Mouse (Mus musculus) heart, postnatal 0 days (tissue): ENCODE data around the gene Meiob. TPM values are rescaled to one million over a fixed set of nuclear protein-coding genes. Genes with fewer than 3 reads are reported as not detected.

ENCODE experiments used
- ATAC-seq: fragments of 200-750 bp; cut with Nextera tagmentation; 2 replicates; pipeline ENCODE4 v1.8.0; 2017; ENCODE audit warnings: low read depth, moderate number of reproducible peaks, moderate library complexity; ENCODE audit not compliant: insufficient read depth
- DNase-seq: peaks from one replicate; pipeline ENCODE4 v3.0.0-alpha.2; 2016; ENCODE audit warnings: low spot score
- H3K27ac ChIP-seq: fragments of 300-500 bp; sonication (generic); 2 replicates; pipeline ENCODE4 v1.5.1; 2014; ENCODE audit warnings: low read depth, mild to moderate bottlenecking
- H3K27me3 ChIP-seq: fragments of 300-500 bp; sonication (generic); 2 replicates; pipeline ENCODE4 v1.6.1; 2014; ENCODE audit warnings: low read length, mixed read lengths; ENCODE audit not compliant: control insufficient read depth, insufficient read depth
- H3K36me3 ChIP-seq: fragments of 300-500 bp; sonication (generic); replicated peaks from 2 replicates; pipeline ENCODE4 v1.6.1; 2014; ENCODE audit warnings: low read length, mixed read lengths; ENCODE audit not compliant: control insufficient read depth, insufficient read depth
- H3K4me1 ChIP-seq: fragments of 300-500 bp; sonication (generic); 2 replicates; pipeline ENCODE4 v1.6.1; 2014; ENCODE audit warnings: antibody characterized with exemption; ENCODE audit not compliant: control insufficient read depth, insufficient read depth
- H3K4me2 ChIP-seq: fragments of 300-500 bp; sonication (generic); 2 replicates; pipeline ENCODE4 v1.6.1; 2014; ENCODE audit warnings: low read depth, mild to moderate bottlenecking, low read length, moderate library complexity
- H3K4me3 ChIP-seq: fragments of 300-500 bp; sonication (generic); 2 replicates; pipeline ENCODE4 v1.5.1; 2014; ENCODE audit warnings: low read depth, low read length
- H3K9ac ChIP-seq: fragments of 300-500 bp; sonication (generic); replicated peaks from 2 replicates; pipeline ENCODE4 v1.6.1; 2014; ENCODE audit warnings: low read depth, low read length, mixed read lengths
- H3K9me3 ChIP-seq: fragments of 300-500 bp; sonication (generic); replicated peaks from 2 replicates; pipeline ENCODE4 v1.6.1; 2016; ENCODE audit warnings: low read length; ENCODE audit not compliant: control insufficient read depth
- CTCF ChIP-seq: IDR thresholded peaks from 2 replicates; pipeline ENCODE4 v1.5.1; 2016; ENCODE audit warnings: antibody characterized with exemption, control low read depth, low read depth
- EP300 ChIP-seq: IDR thresholded peaks from 2 replicates; pipeline ENCODE4 v1.6.1; 2016; ENCODE audit warnings: antibody characterized with exemption, low read depth
- WGBS: fragments of 180-500 bp; shearing (Covaris S2); extraction: QIAGEN DNeasy Blood & Tissue Kit; methylation state at CpG from one replicate; pipeline ENCODE4 v1.1.7; 2014; 5-methylcytosine and 5-hydroxymethylcytosine counted together
- polyA plus RNA-seq: library from polyadenylated mRNA; unstranded; fragments of >200 nt; fragmentation: Nextera tagmentation; extraction: Ambion mirVana; gene quantifications from 2 replicates; pipeline ENCODE4 v1.2.1, GENCODE M21; 2015
- total RNA-seq: library from RNA; depleted of rRNA; stranded (reverse); fragments of >200 nt; gene quantifications from 2 replicates; pipeline ENCODE4 v1.2.3, GENCODE M21; 2014; ENCODE audit warnings: low replicate concordance

Meiob gene
- total and polyA plus RNA-seq, 2 experiments from 2014 or later = not detected

DNA sequence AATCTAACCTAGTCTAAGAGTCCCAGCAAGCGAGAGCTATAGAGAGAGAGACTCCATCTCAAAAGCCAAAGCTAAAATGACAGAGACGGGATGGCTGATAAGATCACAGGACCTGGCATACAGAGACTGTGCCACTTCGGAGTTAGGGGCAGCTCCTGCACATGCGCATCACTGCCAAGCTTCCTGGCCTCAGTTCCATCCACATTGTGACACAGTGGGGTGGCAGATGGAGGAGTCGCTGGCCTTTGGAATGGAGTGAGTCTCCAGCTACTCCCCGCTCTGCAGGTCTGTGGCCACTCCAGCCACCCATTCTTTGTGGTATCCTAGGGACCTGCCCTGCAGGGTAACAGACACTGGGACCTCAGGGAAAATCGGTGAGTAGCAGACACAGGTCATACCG, 61.7 kb downstream of the Meiob start, which contains the start of gene Igfals:
TSS of gene Igfals (plus strand) at position 222 of the 400 bp plus-strand sequence.
- peaks cover 32% of the 10 kb centered on the region for H3K36me3 ChIP-seq
- DNase-seq (no peak), ATAC-seq (no peak)
- WGBS = 85% methylated on average over 8 of the region's 8 CpGs
- no peak within 1 kb of the TSS for H3K4me2 ChIP-seq
- no peak within 1 kb of the TSS for H3K4me3 ChIP-seq
- no peak for TF ChIP-seq CTCF
- no peak for TF ChIP-seq EP300
- H3K27ac ChIP-seq = no peak within 1 kb of the TSS
- H3K4me1 ChIP-seq = no peaks in the 10 kb centered on the region
- H3K27me3 ChIP-seq = no peaks in the 10 kb centered on the region
- no peak within 1 kb of the TSS for H3K9ac ChIP-seq
- no peaks in the 10 kb centered on the region for H3K9me3 ChIP-seq

DNA sequence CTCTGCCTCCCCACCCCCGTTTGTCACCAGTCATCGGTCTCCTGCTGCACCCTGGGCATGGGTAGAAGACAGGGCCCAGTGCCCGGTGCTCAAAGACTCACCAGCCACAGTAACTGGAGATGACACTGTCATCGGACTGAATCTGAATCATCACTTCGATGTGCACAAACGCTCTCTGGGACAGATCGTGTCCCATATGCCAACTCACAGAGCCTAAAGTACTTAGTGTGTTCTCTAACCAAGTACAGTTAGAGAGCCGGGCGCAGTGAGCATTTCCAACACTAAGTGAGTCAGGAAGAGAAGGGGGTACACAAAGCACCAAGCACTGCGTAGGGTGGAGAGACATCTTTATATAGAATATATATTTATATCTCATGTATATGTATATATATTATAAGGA, 63.8 kb downstream of the Meiob start:
- no peak overlapping the region for H3K9ac ChIP-seq
- WGBS = 86% methylated on average over 10 of the region's 10 CpGs
- no peak overlapping the region for H3K27ac ChIP-seq
- no peak for DNase-seq
- no peaks in the 10 kb centered on the region for H3K4me1 ChIP-seq
- no peaks in the 10 kb centered on the region for H3K27me3 ChIP-seq
- peaks cover 10% of the 10 kb centered on the region for H3K36me3 ChIP-seq
- no peak for TF ChIP-seq CTCF
- no peak for ATAC-seq
- no peak overlapping the region for H3K4me3 ChIP-seq
- no peaks in the 10 kb centered on the region for H3K9me3 ChIP-seq
- H3K4me2 ChIP-seq = no peak overlapping the region

DNA sequence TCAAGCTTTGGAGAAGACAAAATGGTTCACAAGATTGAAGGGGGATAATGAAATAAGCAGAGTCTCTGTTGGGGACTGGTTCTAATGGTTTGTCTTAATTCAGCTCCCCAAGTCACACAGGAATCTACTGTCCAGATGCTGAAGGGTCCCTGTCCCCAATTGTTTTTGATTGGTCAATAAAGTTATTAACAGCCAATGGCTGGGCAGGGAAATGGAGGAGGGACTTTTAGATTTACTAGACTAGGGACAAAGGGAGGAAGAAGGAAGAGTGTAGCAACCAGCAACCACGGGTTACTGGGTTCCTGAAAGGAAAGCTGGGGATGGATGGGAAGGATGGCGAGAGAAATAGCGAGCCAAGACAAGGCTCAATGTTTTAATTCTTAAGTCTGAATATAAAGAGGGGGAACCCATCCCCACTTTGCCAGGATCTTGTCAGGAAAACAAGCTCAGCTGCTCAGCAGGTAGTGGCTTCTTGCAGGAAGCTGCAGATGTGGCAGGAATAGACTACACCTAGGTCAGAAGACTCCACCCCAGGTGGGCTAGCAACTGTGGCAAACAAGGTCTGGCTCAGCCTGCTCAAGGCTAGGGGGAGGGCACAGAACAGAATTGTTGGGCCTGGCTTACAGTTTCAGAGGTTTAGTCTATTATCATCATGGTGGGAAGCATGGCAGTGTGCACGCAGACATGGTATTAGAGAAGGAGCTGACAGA, 69.8 kb downstream of the Meiob start:
- H3K4me1 ChIP-seq = no peaks in the 10 kb centered on the region
- H3K27me3 ChIP-seq = no peaks in the 10 kb centered on the region
- TF ChIP-seq EP300 = no peak
- no peak for TF ChIP-seq CTCF
- ATAC-seq (no peak), DNase-seq (no peak)
- H3K9ac ChIP-seq = no peak overlapping the region
- no peaks in the 10 kb centered on the region for H3K36me3 ChIP-seq
- no peak overlapping the region for H3K4me3 ChIP-seq
- H3K27ac ChIP-seq = no peak overlapping the region
- H3K4me2 ChIP-seq = no peak overlapping the region
- 34% methylated on average over 4 of the region's 4 CpGs for WGBS
- no peaks in the 10 kb centered on the region for H3K9me3 ChIP-seq

DNA sequence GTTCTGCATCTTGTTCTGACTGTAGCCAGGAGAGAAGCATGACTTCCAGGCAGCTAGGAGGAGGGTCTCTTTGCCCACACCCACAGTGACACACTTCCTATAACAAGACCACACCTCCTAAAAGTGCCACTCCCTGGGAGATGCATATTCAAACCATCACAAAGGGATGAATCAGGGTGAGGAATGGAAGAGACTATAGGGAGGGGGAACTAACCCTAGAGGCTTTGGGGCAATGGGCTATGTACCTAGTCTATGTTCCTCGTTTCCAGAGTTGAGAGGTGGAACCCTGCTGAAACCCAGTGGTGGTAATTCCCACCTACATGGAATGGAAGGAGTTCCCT, 70.3 kb downstream of the Meiob start:
- ATAC-seq (no peak), DNase-seq (no peak)
- Histone ChIP-seq H3K36me3 (no peaks in the 10 kb centered on the region), H3K4me2 (no peak overlapping the region), H3K27ac (no peak overlapping the region), H3K9ac (no peak overlapping the region), H3K9me3 (no peaks in the 10 kb centered on the region), H3K4me1 (no peaks in the 10 kb centered on the region), H3K4me3 (no peak overlapping the region), H3K27me3 (no peaks in the 10 kb centered on the region)
- WGBS = 21% methylated on average over 1 of the region's 1 CpGs
- TF ChIP-seq EP300 (no peak), CTCF (no peak)

DNA sequence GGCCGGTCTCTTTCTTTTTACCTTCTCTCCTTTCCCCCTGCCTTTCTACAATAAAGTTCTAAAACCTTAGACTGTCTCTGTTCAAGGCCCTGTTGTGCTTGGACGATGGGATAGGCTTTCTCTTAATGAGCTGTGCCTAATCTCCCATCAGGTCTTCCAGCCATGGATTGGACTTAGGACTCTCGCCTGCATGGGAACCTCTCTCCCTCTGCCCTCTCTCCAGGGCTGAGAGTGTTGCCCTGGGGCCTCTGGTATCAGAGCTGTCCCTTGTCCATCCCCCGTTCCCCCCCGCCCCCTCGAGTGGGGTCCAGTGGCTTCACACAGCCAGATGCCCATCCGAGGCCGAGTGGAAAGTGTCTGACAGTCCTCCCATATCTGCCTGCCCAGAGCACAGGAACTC, 70.9 kb downstream of the Meiob start:
- no peak for TF ChIP-seq EP300
- TF ChIP-seq CTCF = no peak
- no peak overlapping the region for H3K4me3 ChIP-seq
- H3K9ac ChIP-seq = no peak overlapping the region
- no peaks in the 10 kb centered on the region for H3K4me1 ChIP-seq
- no peaks in the 10 kb centered on the region for H3K9me3 ChIP-seq
- no peak for ATAC-seq
- no peaks in the 10 kb centered on the region for H3K36me3 ChIP-seq
- H3K27me3 ChIP-seq = no peaks in the 10 kb centered on the region
- H3K4me2 ChIP-seq = no peak overlapping the region
- H3K27ac ChIP-seq = no peak overlapping the region
- DNase-seq = no peak
- 60% methylated on average over 8 of the region's 8 CpGs for WGBS
